10 mouse cellular contexts compared by ENCODE assay signal in genomic region chr2:122701012-122701411, GRCm38 (mm10). TPM values are rescaled to one million over a fixed set of nuclear protein-coding genes. Genes with fewer than 3 reads are reported as not detected.
A peak's percentile ranks its signal among the peaks of the same experiment; 100 is the strongest.
DNase-seq lines count a peak whose midpoint lies in the region; ATAC-seq and TF ChIP-seq lines count a peak whose summit lies in the region.
"Had no signal": no experiment of that assay in that cellular context is flagged by ENCODE, and none has a peak within 500 bp of the region (broad histone marks: within the 10 kb centered on the region; RNA-seq: fewer than 3 reads in every experiment).

No protein-coding gene starts in this region.

- H3K36me3 ChIP-seq in kidney, postnatal 0 days (ENCODE audit: insufficient read depth, low read length), result no peaks in the 10 kb centered on the region
- H3K36me3 ChIP-seq in embryonic facial prominence, embryonic 15.5 days, result no peaks in the 10 kb centered on the region
- H3K36me3 ChIP-seq in hindbrain, embryonic 15.5 days, result no peaks in the 10 kb centered on the region
- no peaks in the 10 kb centered on the region for H3K36me3 ChIP-seq in midbrain, embryonic 16.5 days (ENCODE audit: control insufficient read depth, insufficient read depth, low read length)
- H3K36me3 ChIP-seq: liver, embryonic 15.5 days had no signal

- no peak for TF ChIP-seq CTCF in kidney, postnatal 0 days (IDR thresholded peaks at IDR 0.05; ENCODE audit: low read depth)

- no peak overlapping the region for H3K27ac ChIP-seq in kidney, postnatal 0 days
- no peak overlapping the region for H3K27ac ChIP-seq in embryonic facial prominence, embryonic 15.5 days (replicated peaks)
- no peak overlapping the region for H3K27ac ChIP-seq in hindbrain, embryonic 15.5 days (replicated peaks)
- no peak overlapping the region for H3K27ac ChIP-seq in midbrain, embryonic 16.5 days (ENCODE audit: low read length)
- H3K27ac ChIP-seq: liver, embryonic 15.5 days had no signal

- WGBS in kidney, postnatal 0 days, result 64% methylated on average over 8 of the region's 8 CpGs
- WGBS in embryonic facial prominence, embryonic 15.5 days, result 61% methylated on average over 8 of the region's 8 CpGs
- WGBS in hindbrain, embryonic 15.5 days, result 61% methylated on average over 8 of the region's 8 CpGs
- 57% methylated on average over 8 of the region's 8 CpGs for WGBS in midbrain, embryonic 16.5 days

- no peak for ATAC-seq in kidney, postnatal 0 days (replicated peaks; ENCODE audit: low FRiP score, low read depth)
- ATAC-seq in embryonic facial prominence, embryonic 15.5 days (ENCODE audit: insufficient number of reproducible peaks, low FRiP score, low TSS enrichment, low read depth), result no peak
- no peak for ATAC-seq in hindbrain, embryonic 15.5 days (ENCODE audit: low FRiP score, low read depth)
- no peak for ATAC-seq in midbrain, embryonic 16.5 days

- H3K27me3 ChIP-seq in kidney, postnatal 0 days (ENCODE audit: insufficient read depth, low read length), result no peaks in the 10 kb centered on the region
- no peaks in the 10 kb centered on the region for H3K27me3 ChIP-seq in embryonic facial prominence, embryonic 15.5 days
- no peaks in the 10 kb centered on the region for H3K27me3 ChIP-seq in hindbrain, embryonic 15.5 days
- H3K27me3 ChIP-seq in midbrain, embryonic 16.5 days (ENCODE audit: control insufficient read depth, insufficient read depth, low read depth, low read length), result no peaks in the 10 kb centered on the region

- intact Hi-C loops in left cerebral cortex, postnatal 14 days (cut with DNase I), result no loop called here
- intact Hi-C loops in left cerebral cortex, postnatal 10 days (cut with DNase I), result loop anchor here (5.0 kb wide), 1 partner anchor 36 kb away; the partner anchor contains the start of gene Bloc1s6

- peaks cover 8% of the 10 kb centered on the region; the same call in 1 of the 2 replicates for H3K4me1 ChIP-seq in kidney, postnatal 0 days (replicated peaks; ENCODE audit: insufficient read depth, low read length)
- peaks cover 12% of the 10 kb centered on the region for H3K4me1 ChIP-seq in embryonic facial prominence, embryonic 15.5 days
- peaks cover 23% of the 10 kb centered on the region for H3K4me1 ChIP-seq in hindbrain, embryonic 15.5 days (replicated peaks)
- peaks cover 21% of the 10 kb centered on the region for H3K4me1 ChIP-seq in midbrain, embryonic 16.5 days (ENCODE audit: control insufficient read depth, insufficient read depth, low read length)
- H3K4me1 ChIP-seq: liver, embryonic 15.5 days had no signal

- no peak for DNase-seq in kidney, postnatal 0 days (ENCODE audit: low spot score)
- no peak for DNase-seq in kidney, adult 8-10 months
- DNase-seq in left cerebral cortex, postnatal 14 days (ENCODE audit: low spot score in 2 of 2), result no peak
- no peak for DNase-seq in left cerebral cortex, postnatal 10 days (ENCODE audit: extremely low spot score in 1 of 2, low spot score in 2 of 2)
- DNase-seq in ovary, postnatal 36 days (ENCODE audit: low spot score), result no peak
- DNase-seq: cerebellum, adult 18-20 months had no signal

- H3K9ac ChIP-seq in kidney, postnatal 0 days (ENCODE audit: low read depth, low read length), result no peak overlapping the region
- H3K9ac ChIP-seq in embryonic facial prominence, embryonic 15.5 days, result no peak overlapping the region; the same call in 1 of the 2 replicates
- peak overlapping the region; percentile 80 for H3K9ac ChIP-seq in hindbrain, embryonic 15.5 days
- 0 out of 2 replicates have a peak overlapping the region, but pooled peaks have one; percentile 34 for H3K9ac ChIP-seq in midbrain, embryonic 16.5 days (ENCODE audit: low read depth, low read length)
- H3K9ac ChIP-seq: liver, embryonic 15.5 days had no signal

- peak overlapping the region; percentile 68 for H3K4me2 ChIP-seq in kidney, postnatal 0 days (ENCODE audit: low read length)
- peak overlapping the region; percentile 72 for H3K4me2 ChIP-seq in embryonic facial prominence, embryonic 15.5 days (replicated peaks)
- peak overlapping the region; percentile 74 for H3K4me2 ChIP-seq in hindbrain, embryonic 15.5 days
- H3K4me2 ChIP-seq in midbrain, embryonic 16.5 days (ENCODE audit: low read length), result peak overlapping the region; percentile 77

- H3K4me3 ChIP-seq in kidney, postnatal 0 days (replicated peaks; ENCODE audit: low read depth, low read length), result peak overlapping the region; percentile 80; the same call in 1 of the 2 replicates
- peak overlapping the region; percentile 76 for H3K4me3 ChIP-seq in embryonic facial prominence, embryonic 15.5 days (replicated peaks)
- H3K4me3 ChIP-seq in hindbrain, embryonic 15.5 days, result peak overlapping the region; percentile 85
- H3K4me3 ChIP-seq in midbrain, embryonic 16.5 days (ENCODE audit: low read depth, low read length), result peak overlapping the region; percentile 82

- no peaks in the 10 kb centered on the region for H3K9me3 ChIP-seq in kidney, postnatal 0 days (replicated peaks; ENCODE audit: low read length)
- H3K9me3 ChIP-seq in embryonic facial prominence, embryonic 15.5 days (replicated peaks), result no peaks in the 10 kb centered on the region
- no peaks in the 10 kb centered on the region for H3K9me3 ChIP-seq in hindbrain, embryonic 15.5 days
- H3K9me3 ChIP-seq in midbrain, embryonic 16.5 days (replicated peaks; ENCODE audit: control insufficient read depth, low read length, poor library complexity, severe bottlenecking), result no peaks in the 10 kb centered on the region
- H3K9me3 ChIP-seq: liver, embryonic 15.5 days had no signal

RNA-seq across cellular contexts. Expression of gene Slc30a4, which starts 1.5 kb away (rescaled TPM):
- 6.9 and 7.9 TPM in 2 replicates for polyA plus RNA-seq in kidney, postnatal 0 days (2015; fragmentation: Nextera tagmentation; extraction: Ambion mirVana)
- polyA plus RNA-seq in embryonic facial prominence, embryonic 15.5 days (2015; fragmentation: Nextera tagmentation; extraction: Ambion mirVana), result 9.7 and 10.2 TPM in 2 replicates
- polyA plus RNA-seq in hindbrain, embryonic 15.5 days (2015; fragmentation: Nextera tagmentation; extraction: Ambion mirVana), result 6.0 and 7.4 TPM in 2 replicates
- 5.8 and 6.5 TPM in 2 replicates for polyA plus RNA-seq in midbrain, embryonic 16.5 days (2015; fragmentation: Nextera tagmentation; extraction: Ambion mirVana)
- 10 to 100 TPM; 38.0 to 40.9 TPM for total RNA-seq in left cerebral cortex, postnatal 14 days (2021)
- total RNA-seq in left cerebral cortex, postnatal 10 days (2021), result 10 to 100 TPM; 37.6 to 38.7 TPM

RNA-seq across cellular contexts. Expression of gene Bloc1s6, which starts 37.3 kb away (rescaled TPM):
- 43.6 and 50.0 TPM in 2 replicates for polyA plus RNA-seq in kidney, postnatal 0 days (2015; fragmentation: Nextera tagmentation; extraction: Ambion mirVana)
- polyA plus RNA-seq in embryonic facial prominence, embryonic 15.5 days (2015; fragmentation: Nextera tagmentation; extraction: Ambion mirVana), result 46.5 and 47.5 TPM in 2 replicates
- polyA plus RNA-seq in hindbrain, embryonic 15.5 days (2015; fragmentation: Nextera tagmentation; extraction: Ambion mirVana), result 86.6 and 91.7 TPM in 2 replicates
- polyA plus RNA-seq in midbrain, embryonic 16.5 days (2015; fragmentation: Nextera tagmentation; extraction: Ambion mirVana), result 108 and 114 TPM in 2 replicates
- 10 to 100 TPM; 38.6 to 40.1 TPM for total RNA-seq in left cerebral cortex, postnatal 14 days (2021)
- total RNA-seq in left cerebral cortex, postnatal 10 days (2021), result 10 to 100 TPM; 41.7 to 44.0 TPM

Comparison
In these comparisons a context has a peak if more than half of its experiments do, and no peak if none do; other contexts are left out.
1. H3K9ac ChIP-seq: peak in hindbrain, embryonic 15.5 days (single experiment) and midbrain, embryonic 16.5 days (single experiment); none in kidney, postnatal 0 days (single experiment) and embryonic facial prominence, embryonic 15.5 days (single experiment).
2. Peak in every context shown above with its lines, with median percentiles within 50 percentile points of each other: H3K4me2 ChIP-seq and H3K4me3 ChIP-seq.